15 mouse cellular contexts compared by ENCODE assay signal in the genomic region with DNA sequence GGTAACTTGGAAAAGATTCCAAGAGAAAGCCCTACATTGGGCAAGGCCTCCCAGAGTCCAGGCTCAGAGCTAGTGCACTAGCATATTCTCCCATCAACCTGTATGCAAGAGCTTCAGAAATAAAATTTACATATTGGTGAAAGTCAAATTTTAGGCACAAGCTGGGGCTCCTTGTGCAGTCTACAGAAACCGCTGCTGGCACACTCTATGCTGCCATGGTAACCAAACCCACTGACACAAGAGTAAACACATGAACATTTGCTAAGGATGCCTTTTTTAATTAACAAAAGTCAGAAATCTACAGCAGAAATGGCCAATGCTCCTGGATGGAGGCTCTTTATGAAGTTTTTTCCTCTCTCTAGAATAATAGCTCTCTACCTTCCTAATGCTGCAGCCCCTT.
DNase-seq lines count a peak whose midpoint lies in the region; ATAC-seq and TF ChIP-seq lines count a peak whose summit lies in the region.
"Had no signal": no experiment of that assay in that cellular context is flagged by ENCODE, and none has a peak within 500 bp of the region (broad histone marks: within the 10 kb centered on the region; RNA-seq: fewer than 3 reads in every experiment).

No protein-coding gene starts in this region.

- H3K36me3 ChIP-seq in forebrain, embryonic 16.5 days (ENCODE audit: control insufficient read depth, insufficient read depth): no peaks in the 10 kb centered on the region
- H3K36me3 ChIP-seq in forebrain, embryonic 12.5 days (replicated peaks): no peaks in the 10 kb centered on the region
- no peaks in the 10 kb centered on the region for H3K36me3 ChIP-seq in midbrain, postnatal 0 days (ENCODE audit: insufficient read depth, low read length)
- no peaks in the 10 kb centered on the region for H3K36me3 ChIP-seq in midbrain, embryonic 13.5 days
- H3K36me3 ChIP-seq: embryonic facial prominence, embryonic 12.5 days; limb, embryonic 15.5 days; lung, embryonic 15.5 days had no signal

- WGBS in forebrain, embryonic 16.5 days: 53% methylated on average over 1 of the region's 1 CpGs
- 79% methylated on average over 1 of the region's 1 CpGs for WGBS in forebrain, embryonic 12.5 days
- 63% methylated on average over 1 of the region's 1 CpGs for WGBS in midbrain, postnatal 0 days
- WGBS in midbrain, embryonic 13.5 days: 82% methylated on average over 1 of the region's 1 CpGs

- peak; percentile 43 for DNase-seq in midbrain, postnatal 0 days (ENCODE audit: low spot score)
- peak; percentile 31 to 70 for DNase-seq in layer of hippocampus, postnatal 14 days (ENCODE audit: low spot score in 2 of 2)
- peak; percentile 8 for DNase-seq in right cerebral cortex, postnatal 4 days
- DNase-seq in adrenal gland, postnatal 4 days (ENCODE audit: low spot score in 2 of 2): no peak
- DNase-seq: cerebellum, adult 11 months; gastrocnemius, postnatal 14 days had no signal

- ATAC-seq in forebrain, embryonic 16.5 days: 0 out of 2 replicates have a peak, but pooled peaks have one; percentile 57
- no peak for ATAC-seq in forebrain, embryonic 12.5 days (ENCODE audit: low FRiP score)
- ATAC-seq in midbrain, postnatal 0 days (ENCODE audit: low FRiP score): no peak
- ATAC-seq in midbrain, embryonic 13.5 days: no peak
- no peak for ATAC-seq in megakaryocyte, adult 5-6 weeks (ENCODE audit: poor library complexity, severe bottlenecking)
- ATAC-seq: inflammation-experienced regulatory T-cells, adult 6 months had no signal

- H3K27me3 ChIP-seq in forebrain, embryonic 16.5 days (replicated peaks; ENCODE audit: control insufficient read depth, insufficient read depth, low read length): no peaks in the 10 kb centered on the region
- H3K27me3 ChIP-seq in forebrain, embryonic 12.5 days: 0 out of 2 replicates have a peak, but pooled peaks cover 2% of the 10 kb centered on the region
- H3K27me3 ChIP-seq in midbrain, postnatal 0 days (ENCODE audit: insufficient read depth, low read length): no peaks in the 10 kb centered on the region
- H3K27me3 ChIP-seq in midbrain, embryonic 13.5 days: no peaks in the 10 kb centered on the region
- H3K27me3 ChIP-seq: embryonic facial prominence, embryonic 12.5 days; limb, embryonic 15.5 days had no signal

- H3K27ac ChIP-seq in forebrain, embryonic 16.5 days (ENCODE audit: low read length): no peak overlapping the region
- no peak overlapping the region for H3K27ac ChIP-seq in forebrain, embryonic 12.5 days
- no peak overlapping the region for H3K27ac ChIP-seq in midbrain, postnatal 0 days (ENCODE audit: low read depth, low read length)
- H3K27ac ChIP-seq in midbrain, embryonic 13.5 days: no peak overlapping the region
- H3K27ac ChIP-seq: embryonic facial prominence, embryonic 12.5 days; limb, embryonic 15.5 days; lung, embryonic 15.5 days had no signal

- no peak overlapping the region for H3K4me3 ChIP-seq in forebrain, embryonic 16.5 days (replicated peaks; ENCODE audit: low read length)
- H3K4me3 ChIP-seq in forebrain, embryonic 12.5 days (replicated peaks): no peak overlapping the region
- H3K4me3 ChIP-seq in midbrain, postnatal 0 days (ENCODE audit: low read depth, low read length): no peak overlapping the region
- no peak overlapping the region for H3K4me3 ChIP-seq in midbrain, embryonic 13.5 days (replicated peaks)
- H3K4me3 ChIP-seq: embryonic facial prominence, embryonic 12.5 days; limb, embryonic 15.5 days; lung, embryonic 15.5 days had no signal

- no peak overlapping the region for H3K9ac ChIP-seq in forebrain, embryonic 16.5 days (replicated peaks; ENCODE audit: low read depth, low read length)
- no peak overlapping the region for H3K9ac ChIP-seq in forebrain, embryonic 12.5 days
- H3K9ac ChIP-seq in midbrain, postnatal 0 days (replicated peaks; ENCODE audit: low read length, poor library complexity, severe bottlenecking): no peak overlapping the region
- no peak overlapping the region for H3K9ac ChIP-seq in midbrain, embryonic 13.5 days (replicated peaks)
- H3K9ac ChIP-seq: embryonic facial prominence, embryonic 12.5 days; limb, embryonic 15.5 days; lung, embryonic 15.5 days had no signal

- H3K4me1 ChIP-seq in forebrain, embryonic 16.5 days (replicated peaks; ENCODE audit: control insufficient read depth, insufficient read depth, low read length): 0 out of 2 replicates have a peak, but pooled peaks cover 2% of the 10 kb centered on the region
- no peaks in the 10 kb centered on the region for H3K4me1 ChIP-seq in forebrain, embryonic 12.5 days
- H3K4me1 ChIP-seq in midbrain, postnatal 0 days (ENCODE audit: insufficient read depth, low read length): no peaks in the 10 kb centered on the region
- no peaks in the 10 kb centered on the region for H3K4me1 ChIP-seq in midbrain, embryonic 13.5 days (replicated peaks)
- H3K4me1 ChIP-seq: embryonic facial prominence, embryonic 12.5 days; limb, embryonic 15.5 days; lung, embryonic 15.5 days had no signal

- H3K9me3 ChIP-seq in forebrain, embryonic 16.5 days (ENCODE audit: control insufficient read depth, low read length): no peaks in the 10 kb centered on the region
- H3K9me3 ChIP-seq in forebrain, embryonic 12.5 days: no peaks in the 10 kb centered on the region
- H3K9me3 ChIP-seq in midbrain, postnatal 0 days (ENCODE audit: low read length): no peaks in the 10 kb centered on the region
- H3K9me3 ChIP-seq in midbrain, embryonic 13.5 days: no peaks in the 10 kb centered on the region
- H3K9me3 ChIP-seq: embryonic facial prominence, embryonic 12.5 days; limb, embryonic 15.5 days; lung, embryonic 15.5 days had no signal

- no peak for TF ChIP-seq CTCF in midbrain, postnatal 0 days (IDR thresholded peaks at IDR 0.05)

- no peak overlapping the region for H3K4me2 ChIP-seq in forebrain, embryonic 16.5 days (ENCODE audit: low read length)
- no peak overlapping the region for H3K4me2 ChIP-seq in forebrain, embryonic 12.5 days
- no peak overlapping the region for H3K4me2 ChIP-seq in midbrain, postnatal 0 days (ENCODE audit: low read depth, low read length, poor library complexity, severe bottlenecking)
- no peak overlapping the region for H3K4me2 ChIP-seq in midbrain, embryonic 13.5 days (replicated peaks)
- H3K4me2 ChIP-seq: embryonic facial prominence, embryonic 12.5 days; heart, embryonic 11.5 days; limb, embryonic 15.5 days; lung, embryonic 15.5 days had no signal

Comparison
In these comparisons a context has a peak if more than half of its experiments do, and no peak if none do; other contexts are left out.
1. DNase-seq: peak in midbrain, postnatal 0 days (single experiment), layer of hippocampus, postnatal 14 days (2 of 2) and right cerebral cortex, postnatal 4 days (single experiment); none in adrenal gland, postnatal 4 days (0 of 2).